Mouse (Mus musculus): ENCODE data around the gene Tcf21. TPM values are rescaled to one million over a fixed set of nuclear protein-coding genes. Genes with fewer than 3 reads are reported as not detected.

Gene Tcf21
- polyA plus RNA-seq, 1 experiment from 2014 or later: 410 TPM

DNA sequence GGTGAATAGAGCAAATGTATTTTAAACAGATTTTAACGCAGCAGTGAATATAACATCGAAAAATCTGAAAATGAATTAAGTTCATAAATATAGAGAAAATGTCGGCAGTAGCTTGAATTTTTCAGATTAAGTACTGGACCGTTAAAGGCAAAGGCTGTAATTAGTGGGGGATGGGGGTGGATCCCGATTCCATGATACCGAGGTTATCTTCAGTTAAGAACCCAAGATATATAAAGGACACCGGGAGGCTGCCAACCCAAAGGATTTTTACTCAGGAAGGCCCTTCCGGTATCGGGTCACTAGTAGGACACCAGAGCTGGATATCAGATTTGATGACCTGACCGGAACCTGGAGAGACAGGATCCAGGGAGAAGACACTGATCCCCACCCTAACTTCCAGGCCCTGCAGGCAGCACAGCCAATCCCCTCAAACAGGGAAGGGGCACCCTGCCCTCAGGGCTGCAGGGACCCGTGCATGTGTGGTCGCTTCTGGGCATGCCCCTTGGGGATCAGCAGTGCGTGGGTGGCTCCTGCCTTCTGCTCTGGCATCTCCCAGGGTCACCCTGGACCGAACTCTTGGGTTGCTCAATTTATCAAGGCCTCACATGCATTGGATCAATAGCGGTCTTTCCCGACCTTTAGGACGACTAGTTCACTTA, 22.9 kb upstream of the Tcf21 start:
- no peak overlapping the region; the same call in 1 of the 2 replicates for H3K9ac ChIP-seq (replicated peaks; ENCODE audit: low read depth, low read length)
- no peaks in the 10 kb centered on the region for H3K9me3 ChIP-seq (ENCODE audit: control insufficient read depth, low read depth, low read length)
- peaks cover 10% of the 10 kb centered on the region; the same call in 1 of the 2 replicates for H3K4me1 ChIP-seq (ENCODE audit: control insufficient read depth, insufficient read depth, low read length)
- H3K4me2 ChIP-seq (replicated peaks; ENCODE audit: low read depth, low read length): peak overlapping the region; percentile 32; the same call in 1 of the 2 replicates
- H3K27ac ChIP-seq (ENCODE audit: low read length): no peak overlapping the region; the same call in 1 of the 2 replicates
- WGBS: 15% methylated on average over 17 of the region's 17 CpGs
- no peaks in the 10 kb centered on the region for H3K36me3 ChIP-seq (ENCODE audit: control insufficient read depth, insufficient read depth, low read length)
- H3K4me3 ChIP-seq (ENCODE audit: low read depth, low read length): no peak overlapping the region
- no peak for ATAC-seq (ENCODE audit: insufficient number of reproducible peaks, insufficient read depth, low FRiP score, low read depth)
- no peaks in the 10 kb centered on the region for H3K27me3 ChIP-seq (ENCODE audit: control insufficient read depth, insufficient read depth, low read length)

DNA sequence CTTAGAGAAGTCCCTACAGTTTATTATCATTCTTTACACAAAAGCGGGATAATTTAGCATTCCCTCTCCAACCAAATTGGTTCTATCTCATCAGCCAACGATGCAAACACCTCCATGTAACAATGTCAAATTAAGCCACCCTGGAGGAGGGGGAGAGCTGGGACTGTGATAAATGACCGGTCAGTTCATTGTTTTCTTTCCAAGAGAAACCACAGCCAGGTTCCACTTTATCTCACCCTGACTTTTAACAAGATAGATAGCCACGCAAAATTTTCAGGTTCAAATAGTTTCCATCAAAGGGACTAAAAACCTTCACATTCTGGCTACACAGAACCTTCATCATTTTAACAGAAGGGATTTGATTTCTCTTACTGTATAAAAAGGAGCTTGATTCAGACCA, 22.1 kb upstream of the Tcf21 start:
- H3K27me3 ChIP-seq (ENCODE audit: control insufficient read depth, insufficient read depth, low read length): no peaks in the 10 kb centered on the region
- no peak overlapping the region for H3K9ac ChIP-seq (replicated peaks; ENCODE audit: low read depth, low read length)
- no peak overlapping the region for H3K4me3 ChIP-seq (ENCODE audit: low read depth, low read length)
- ATAC-seq (ENCODE audit: insufficient number of reproducible peaks, insufficient read depth, low FRiP score, low read depth): no peak
- H3K36me3 ChIP-seq (ENCODE audit: control insufficient read depth, insufficient read depth, low read length): no peaks in the 10 kb centered on the region
- 14% methylated on average over 4 of the region's 4 CpGs for WGBS
- H3K4me1 ChIP-seq (ENCODE audit: control insufficient read depth, insufficient read depth, low read length): peaks cover 10% of the 10 kb centered on the region; the same call in 1 of the 2 replicates
- no peak overlapping the region for H3K4me2 ChIP-seq (replicated peaks; ENCODE audit: low read depth, low read length)
- no peaks in the 10 kb centered on the region for H3K9me3 ChIP-seq (ENCODE audit: control insufficient read depth, low read depth, low read length)
- no peak overlapping the region for H3K27ac ChIP-seq (ENCODE audit: low read length)

DNA sequence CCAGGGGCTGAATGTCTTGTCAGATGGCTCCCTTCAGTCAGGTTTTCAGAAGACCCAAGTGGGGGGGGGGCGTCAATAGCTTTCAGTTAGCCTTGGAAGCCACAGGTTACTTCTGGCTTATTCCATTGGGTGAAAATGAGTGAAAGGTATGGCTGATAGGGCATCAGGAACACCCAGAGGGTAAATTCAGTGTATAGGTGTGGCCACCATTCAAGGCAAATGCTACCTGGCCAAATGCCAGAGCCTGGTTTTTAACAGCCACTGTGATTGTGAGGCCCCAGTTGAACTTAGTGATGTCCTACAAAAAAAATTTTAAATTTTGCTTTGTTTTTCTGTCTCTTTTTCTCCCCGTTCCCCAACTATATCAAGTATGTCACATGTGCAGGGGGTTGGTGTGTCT, 6.3 kb upstream of the Tcf21 start:
- Histone ChIP-seq H3K9me3 (ENCODE audit: control insufficient read depth, low read depth, low read length) (no peaks in the 10 kb centered on the region), H3K4me2 (replicated peaks; ENCODE audit: low read depth, low read length) (no peak overlapping the region), H3K9ac (replicated peaks; ENCODE audit: low read depth, low read length) (no peak overlapping the region), H3K36me3 (ENCODE audit: control insufficient read depth, insufficient read depth, low read length) (no peaks in the 10 kb centered on the region), H3K27me3 (ENCODE audit: control insufficient read depth, insufficient read depth, low read length) (no peaks in the 10 kb centered on the region), H3K27ac (ENCODE audit: low read length) (no peak overlapping the region), H3K4me3 (ENCODE audit: low read depth, low read length) (no peak overlapping the region), H3K4me1 (ENCODE audit: control insufficient read depth, insufficient read depth, low read length) (peaks cover 15% of the 10 kb centered on the region; the same call in 1 of the 2 replicates)
- WGBS: 82% methylated on average over 2 of the region's 2 CpGs
- ATAC-seq (ENCODE audit: insufficient number of reproducible peaks, insufficient read depth, low FRiP score, low read depth): 0 out of 2 replicates have a peak, but pooled peaks have one; percentile 33

DNA sequence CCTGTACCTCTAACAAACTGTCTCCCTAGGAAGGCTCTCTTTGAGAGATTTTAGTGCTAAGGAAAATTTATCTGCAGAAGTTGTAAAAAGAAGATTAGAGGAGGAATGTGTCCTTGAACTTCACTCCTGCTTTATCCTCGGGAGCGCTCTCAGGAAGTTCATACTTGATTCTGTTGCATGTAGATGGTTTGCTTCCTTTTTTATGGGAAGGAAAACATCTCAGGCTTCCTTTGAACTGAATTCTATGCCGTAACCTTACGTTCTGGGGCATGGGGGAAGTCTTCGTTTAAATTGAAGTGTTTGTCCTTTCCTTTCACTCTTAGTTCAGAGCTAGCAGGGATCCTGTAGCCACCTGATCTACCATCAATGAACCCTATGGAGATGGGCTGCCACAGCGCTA, 2.9 kb upstream of the Tcf21 start:
- no peak for ATAC-seq (ENCODE audit: insufficient number of reproducible peaks, insufficient read depth, low FRiP score, low read depth)
- H3K4me2 ChIP-seq (replicated peaks; ENCODE audit: low read depth, low read length): peak overlapping the region; percentile 38
- peak overlapping the region; percentile 99 for H3K27ac ChIP-seq (ENCODE audit: low read length)
- no peak overlapping the region for H3K9ac ChIP-seq (replicated peaks; ENCODE audit: low read depth, low read length)
- no peaks in the 10 kb centered on the region for H3K9me3 ChIP-seq (ENCODE audit: control insufficient read depth, low read depth, low read length)
- no peaks in the 10 kb centered on the region for H3K27me3 ChIP-seq (ENCODE audit: control insufficient read depth, insufficient read depth, low read length)
- H3K4me3 ChIP-seq (ENCODE audit: low read depth, low read length): peak overlapping the region; percentile 16
- peaks cover 20% of the 10 kb centered on the region; the same call in 1 of the 2 replicates for H3K4me1 ChIP-seq (ENCODE audit: control insufficient read depth, insufficient read depth, low read length)
- 14% methylated on average over 6 of the region's 6 CpGs for WGBS
- H3K36me3 ChIP-seq (ENCODE audit: control insufficient read depth, insufficient read depth, low read length): no peaks in the 10 kb centered on the region

DNA sequence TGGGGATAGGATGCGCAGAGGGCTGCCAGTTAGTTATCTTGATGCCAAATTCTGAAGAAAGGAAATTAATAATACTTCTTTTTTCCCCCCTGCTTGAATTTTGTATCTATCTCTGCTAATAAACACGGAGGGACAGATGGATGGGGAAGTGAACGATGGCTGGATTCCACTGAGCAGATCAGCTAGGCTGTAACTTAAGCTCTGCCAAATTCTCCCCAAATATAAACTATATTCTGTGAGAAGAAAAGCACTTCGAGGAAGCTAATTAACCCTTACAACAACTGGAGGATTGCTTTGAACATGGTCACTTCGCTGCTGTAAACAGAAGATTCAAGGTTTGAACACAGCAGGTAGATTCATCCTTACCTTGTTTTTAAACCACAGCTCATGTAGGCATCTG, 2.5 kb upstream of the Tcf21 start:
- ATAC-seq (ENCODE audit: insufficient number of reproducible peaks, insufficient read depth, low FRiP score, low read depth): no peak
- Histone ChIP-seq H3K27ac (ENCODE audit: low read length) (peak overlapping the region; percentile 99), H3K4me3 (ENCODE audit: low read depth, low read length) (peak overlapping the region; percentile 16), H3K27me3 (ENCODE audit: control insufficient read depth, insufficient read depth, low read length) (no peaks in the 10 kb centered on the region), H3K36me3 (ENCODE audit: control insufficient read depth, insufficient read depth, low read length) (no peaks in the 10 kb centered on the region), H3K4me1 (ENCODE audit: control insufficient read depth, insufficient read depth, low read length) (peaks cover 20% of the 10 kb centered on the region; the same call in 1 of the 2 replicates), H3K9ac (replicated peaks; ENCODE audit: low read depth, low read length) (no peak overlapping the region), H3K9me3 (ENCODE audit: control insufficient read depth, low read depth, low read length) (no peaks in the 10 kb centered on the region), H3K4me2 (replicated peaks; ENCODE audit: low read depth, low read length) (peak overlapping the region; percentile 38)
- WGBS: 8% methylated on average over 5 of the region's 5 CpGs

DNA sequence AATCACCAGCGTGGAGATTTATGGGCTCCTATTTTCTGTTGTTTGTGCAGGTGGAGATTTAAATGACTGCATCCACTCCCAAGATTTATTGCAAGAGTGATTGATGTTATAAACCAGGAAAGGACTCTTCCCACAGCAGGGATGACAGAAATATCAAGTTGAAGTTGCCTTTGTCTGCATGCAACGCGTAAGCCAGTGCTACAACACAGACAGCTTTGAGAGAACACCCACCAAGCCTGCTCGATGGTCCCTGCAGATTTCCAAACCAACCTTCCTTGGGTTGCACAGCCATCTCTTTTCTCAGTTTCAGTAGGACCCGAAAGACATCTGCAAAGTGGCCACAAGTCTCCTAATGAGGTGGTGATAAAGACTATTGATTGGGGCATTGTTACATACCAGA, 1.7 kb upstream of the Tcf21 start:
- peak overlapping the region; percentile 99 for H3K27ac ChIP-seq (ENCODE audit: low read length)
- peak overlapping the region; percentile 38 for H3K4me2 ChIP-seq (replicated peaks; ENCODE audit: low read depth, low read length)
- WGBS: 11% methylated on average over 5 of the region's 5 CpGs
- H3K27me3 ChIP-seq (ENCODE audit: control insufficient read depth, insufficient read depth, low read length): no peaks in the 10 kb centered on the region
- H3K4me3 ChIP-seq (ENCODE audit: low read depth, low read length): no peak overlapping the region; the same call in 1 of the 2 replicates
- no peaks in the 10 kb centered on the region for H3K9me3 ChIP-seq (ENCODE audit: control insufficient read depth, low read depth, low read length)
- ATAC-seq (ENCODE audit: insufficient number of reproducible peaks, insufficient read depth, low FRiP score, low read depth): no peak
- H3K36me3 ChIP-seq (ENCODE audit: control insufficient read depth, insufficient read depth, low read length): no peaks in the 10 kb centered on the region
- H3K4me1 ChIP-seq (ENCODE audit: control insufficient read depth, insufficient read depth, low read length): peaks cover 20% of the 10 kb centered on the region; the same call in 1 of the 2 replicates
- H3K9ac ChIP-seq (replicated peaks; ENCODE audit: low read depth, low read length): no peak overlapping the region

DNA sequence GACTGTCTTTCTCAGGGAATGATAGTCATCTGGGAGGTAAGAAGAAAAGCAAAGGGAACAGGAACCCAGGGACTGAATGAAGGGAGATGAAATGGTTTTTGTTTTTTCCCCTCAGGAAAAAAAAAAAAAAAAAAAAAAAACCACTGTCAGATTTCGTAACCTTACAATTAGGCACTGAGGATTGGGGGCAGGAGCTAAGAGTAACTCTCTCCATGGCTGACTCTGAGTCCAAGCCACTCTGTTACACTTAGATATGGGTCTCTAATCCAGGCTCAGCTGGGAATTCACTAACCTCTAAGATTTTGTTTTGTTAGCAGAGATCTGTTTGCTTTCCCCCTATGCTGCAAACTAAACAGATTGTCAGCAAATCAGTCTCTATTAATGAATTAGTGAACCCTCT, 1.3 kb upstream of the Tcf21 start:
- H3K27me3 ChIP-seq (ENCODE audit: control insufficient read depth, insufficient read depth, low read length): no peaks in the 10 kb centered on the region
- H3K27ac ChIP-seq (ENCODE audit: low read length): peak overlapping the region; percentile 99
- H3K4me1 ChIP-seq (ENCODE audit: control insufficient read depth, insufficient read depth, low read length): peaks cover 20% of the 10 kb centered on the region; the same call in 1 of the 2 replicates
- H3K4me2 ChIP-seq (replicated peaks; ENCODE audit: low read depth, low read length): peak overlapping the region; percentile 38
- no peaks in the 10 kb centered on the region for H3K36me3 ChIP-seq (ENCODE audit: control insufficient read depth, insufficient read depth, low read length)
- 27% methylated on average over 1 of the region's 1 CpGs for WGBS
- H3K4me3 ChIP-seq (ENCODE audit: low read depth, low read length): peak overlapping the region; percentile 74; the same call in 1 of the 2 replicates
- no peaks in the 10 kb centered on the region for H3K9me3 ChIP-seq (ENCODE audit: control insufficient read depth, low read depth, low read length)
- peak overlapping the region; percentile 99; the same call in 1 of the 2 replicates for H3K9ac ChIP-seq (replicated peaks; ENCODE audit: low read depth, low read length)
- ATAC-seq (ENCODE audit: insufficient number of reproducible peaks, insufficient read depth, low FRiP score, low read depth): no peak

DNA sequence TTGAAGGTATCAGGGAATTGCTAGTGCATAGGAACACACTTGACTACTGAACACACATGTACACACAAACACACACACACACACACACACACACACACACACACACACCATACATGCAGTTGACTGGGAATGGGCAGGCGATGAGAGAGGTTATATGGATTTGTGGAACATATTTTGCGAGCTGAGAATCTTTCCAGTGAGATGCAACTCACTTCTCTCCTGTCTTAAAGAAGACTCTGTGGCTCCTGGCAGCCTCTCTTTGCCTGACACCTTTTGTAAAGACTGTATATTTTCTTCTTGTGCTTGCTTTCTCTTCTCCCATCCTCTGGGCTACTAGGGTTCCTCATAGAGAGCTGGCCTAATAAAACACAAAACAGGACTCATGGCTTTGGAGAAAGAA, 867 bp upstream of the Tcf21 start:
- Histone ChIP-seq H3K9ac (replicated peaks; ENCODE audit: low read depth, low read length) (peak overlapping the region; percentile 99; the same call in 1 of the 2 replicates), H3K4me3 (ENCODE audit: low read depth, low read length) (peak overlapping the region; percentile 74), H3K9me3 (ENCODE audit: control insufficient read depth, low read depth, low read length) (no peaks in the 10 kb centered on the region), H3K4me2 (replicated peaks; ENCODE audit: low read depth, low read length) (peak overlapping the region; percentile 38), H3K27ac (ENCODE audit: low read length) (peak overlapping the region; percentile 99), H3K36me3 (ENCODE audit: control insufficient read depth, insufficient read depth, low read length) (no peaks in the 10 kb centered on the region), H3K27me3 (ENCODE audit: control insufficient read depth, insufficient read depth, low read length) (no peaks in the 10 kb centered on the region), H3K4me1 (ENCODE audit: control insufficient read depth, insufficient read depth, low read length) (peaks cover 20% of the 10 kb centered on the region; the same call in 1 of the 2 replicates)
- 33% methylated on average over 2 of the region's 2 CpGs for WGBS
- ATAC-seq (ENCODE audit: insufficient number of reproducible peaks, insufficient read depth, low FRiP score, low read depth): no peak

Data from stomach, embryonic 14.5 days (tissue).